In the genomic region with DNA sequence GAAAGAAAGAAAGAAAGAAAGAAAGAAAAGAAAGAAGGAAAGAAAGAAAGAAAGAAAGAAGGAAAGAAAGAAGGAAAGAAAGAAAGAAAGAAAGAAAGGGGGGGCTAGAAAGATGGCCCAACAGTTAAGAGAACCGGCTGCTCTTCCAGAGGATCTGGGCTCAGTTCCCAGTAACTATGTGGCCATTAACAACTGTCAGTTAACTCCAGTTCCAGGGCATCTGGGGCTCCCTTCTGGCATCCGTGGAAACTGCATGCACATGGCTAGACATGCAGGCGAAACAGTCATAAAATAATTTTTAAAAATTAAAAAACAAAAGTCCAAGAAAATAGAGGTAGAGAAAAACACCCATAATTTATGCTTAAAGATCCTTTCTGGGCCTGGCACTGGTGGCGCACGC, we compare ENCODE assay signal across 20 mouse cellular contexts.
DNase-seq lines count a peak whose midpoint lies in the region; ATAC-seq and TF ChIP-seq lines count a peak whose summit lies in the region.
"Had no signal": no experiment of that assay in that cellular context is flagged by ENCODE, and none has a peak within 500 bp of the region (broad histone marks: within the 10 kb centered on the region; RNA-seq: fewer than 3 reads in every experiment).

No protein-coding gene starts in this region.

- no peak overlapping the region for H3K27ac ChIP-seq in forebrain, postnatal 0 days (ENCODE audit: low read depth, low read length)
- no peak overlapping the region for H3K27ac ChIP-seq in forebrain, embryonic 11.5 days (ENCODE audit: low read depth, low read length)
- H3K27ac ChIP-seq: embryonic facial prominence, embryonic 13.5 days; hindbrain, embryonic 15.5 days had no signal

- no peaks in the 10 kb centered on the region for H3K27me3 ChIP-seq in forebrain, postnatal 0 days (ENCODE audit: insufficient read depth, low read length)
- H3K27me3 ChIP-seq in forebrain, embryonic 11.5 days (ENCODE audit: control insufficient read depth, insufficient read depth, low read length), result no peaks in the 10 kb centered on the region
- H3K27me3 ChIP-seq: embryonic facial prominence, embryonic 13.5 days; heart, embryonic 12.5 days; hindbrain, embryonic 15.5 days had no signal

- no peaks in the 10 kb centered on the region for H3K4me1 ChIP-seq in forebrain, postnatal 0 days (ENCODE audit: insufficient read depth)
- no peaks in the 10 kb centered on the region; the same call in 1 of the 2 replicates for H3K4me1 ChIP-seq in forebrain, embryonic 11.5 days (replicated peaks; ENCODE audit: control insufficient read depth, insufficient read depth, low read length)
- H3K4me1 ChIP-seq: embryonic facial prominence, embryonic 13.5 days; hindbrain, embryonic 15.5 days had no signal

- no peak overlapping the region for H3K4me3 ChIP-seq in forebrain, postnatal 0 days (ENCODE audit: low read depth, low read length)
- no peak overlapping the region for H3K4me3 ChIP-seq in forebrain, embryonic 11.5 days (ENCODE audit: low read depth, low read length)
- H3K4me3 ChIP-seq: embryonic facial prominence, embryonic 13.5 days; heart, embryonic 12.5 days; hindbrain, embryonic 15.5 days had no signal

- 62% methylated on average over 5 of the region's 5 CpGs for WGBS in forebrain, postnatal 0 days
- WGBS in forebrain, embryonic 11.5 days, result 87% methylated on average over 5 of the region's 5 CpGs

- no peak overlapping the region for H3K9ac ChIP-seq in forebrain, postnatal 0 days
- H3K9ac ChIP-seq in forebrain, embryonic 11.5 days (ENCODE audit: low read length), result no peak overlapping the region
- H3K9ac ChIP-seq: embryonic facial prominence, embryonic 13.5 days; heart, embryonic 12.5 days; hindbrain, embryonic 15.5 days had no signal

- no peak for TF ChIP-seq CTCF in forebrain, postnatal 0 days (IDR thresholded peaks at IDR 0.05; ENCODE audit: low read depth)

- H3K36me3 ChIP-seq in forebrain, postnatal 0 days (ENCODE audit: insufficient read depth), result no peaks in the 10 kb centered on the region
- no peaks in the 10 kb centered on the region for H3K36me3 ChIP-seq in forebrain, embryonic 11.5 days (ENCODE audit: control insufficient read depth, insufficient read depth, low read length)
- H3K36me3 ChIP-seq: embryonic facial prominence, embryonic 13.5 days; heart, embryonic 12.5 days; hindbrain, embryonic 15.5 days had no signal

- peak; percentile 18 to 24 for DNase-seq in cerebellum, postnatal 10 days
- no peak for DNase-seq in cerebellum, adult 9-11 months
- peak; percentile 73 for DNase-seq in forebrain, postnatal 0 days
- DNase-seq in forebrain, embryonic 11.5 days (ENCODE audit: low spot score), result no peak
- peak; percentile 14 to 55 for DNase-seq in layer of hippocampus, postnatal 14 days (ENCODE audit: low spot score in 2 of 2)
- no peak for DNase-seq in layer of hippocampus, postnatal 25 days (ENCODE audit: extremely low spot score in 1 of 2, low spot score in 1 of 2)
- DNase-seq in adipocyte (ENCODE audit: low spot score), result peak; percentile 15
- DNase-seq in right cerebral cortex, adult 2 months (ENCODE audit: low spot score in 2 of 2), result no peak
- DNase-seq: adrenal gland, adult 2 months; adrenal gland, postnatal 25 days; cerebellum, adult 11 months; cerebellum, adult 8-10 months; cerebellum, postnatal 36 days; gastrocnemius, postnatal 14 days had no signal

- no peak overlapping the region for H3K4me2 ChIP-seq in forebrain, postnatal 0 days (ENCODE audit: low read depth)
- H3K4me2 ChIP-seq in forebrain, embryonic 11.5 days (ENCODE audit: low read depth, low read length, severe bottlenecking), result no peak overlapping the region
- H3K4me2 ChIP-seq: embryonic facial prominence, embryonic 13.5 days; heart, embryonic 12.5 days; hindbrain, embryonic 15.5 days had no signal

- H3K9me3 ChIP-seq in forebrain, postnatal 0 days (ENCODE audit: low read length), result no peaks in the 10 kb centered on the region
- H3K9me3 ChIP-seq in forebrain, embryonic 11.5 days (ENCODE audit: control insufficient read depth, low read length), result no peaks in the 10 kb centered on the region
- H3K9me3 ChIP-seq: embryonic facial prominence, embryonic 13.5 days; heart, embryonic 12.5 days; hindbrain, embryonic 15.5 days had no signal

- ATAC-seq in forebrain, postnatal 0 days, result peak; percentile 71; the same call in 1 of the 2 replicates
- ATAC-seq in forebrain, embryonic 11.5 days (replicated peaks; ENCODE audit: low FRiP score), result no peak
- ATAC-seq: activated CD4-positive, CD25-positive, alpha-beta regulatory T cell, adult 4 months; intestine, embryonic 16.5 days; Patski had no signal

Comparison
In these comparisons a context has a peak if more than half of its experiments do, and no peak if none do; other contexts are left out.
1. DNase-seq: peak in cerebellum, postnatal 10 days (2 of 2), forebrain, postnatal 0 days (single experiment), layer of hippocampus, postnatal 14 days (2 of 2) and adipocyte (single experiment); none in cerebellum, adult 9-11 months (single experiment), forebrain, embryonic 11.5 days (single experiment), layer of hippocampus, postnatal 25 days (0 of 2) and right cerebral cortex, adult 2 months (0 of 2).